Mouse (Mus musculus): ENCODE data around the gene Cdt1.
A peak's percentile ranks its signal among the peaks of the same experiment; 100 is the strongest.

Cdt1 gene

GRCm38 (mm10) chr8:122574667-122575251, 6.9 kb downstream of the Cdt1 start:
- no peak for DNase-seq

- DNase-seq, result no peak
These were observed 7.5 kb downstream of the Cdt1 start for GRCm38 (mm10) chr8:122575286-122575685.

- DNase-seq, result no peak
These were observed 8.2 kb downstream of the Cdt1 start for GRCm38 (mm10) chr8:122575735-122576647.

GRCm38 (mm10) chr8:122576648-122577022, 8.8 kb downstream of the Cdt1 start, which contains the start of gene Aprt:
TSS of gene Aprt (minus strand) at chr8:122576909.
- DNase-seq, result peak; percentile 96 to 98

GRCm38 (mm10) chr8:122577116-122577515, 9.3 kb downstream of the Cdt1 start:
- no peak for DNase-seq

GRCm38 (mm10) chr8:122579196-122579595, 11.4 kb downstream of the Cdt1 start:
- no peak for DNase-seq

GRCm38 (mm10) chr8:122580926-122581325, 13.1 kb downstream of the Cdt1 start:
- DNase-seq, result no peak

GRCm38 (mm10) chr8:122584981-122585380, 17.2 kb downstream of the Cdt1 start:
- DNase-seq, result no peak

- DNase-seq, result peak in 1 of 2 experiments; percentile 14
These were observed 17.6 kb downstream of the Cdt1 start for GRCm38 (mm10) chr8:122585411-122585891.

- no peak for DNase-seq
These were observed 18.4 kb downstream of the Cdt1 start for GRCm38 (mm10) chr8:122586171-122586570.

- DNase-seq, result no peak
These were observed 18.9 kb downstream of the Cdt1 start for GRCm38 (mm10) chr8:122586749-122587148.

GRCm38 (mm10) chr8:122593240-122593639, 25.4 kb downstream of the Cdt1 start:
- DNase-seq, result peak in 1 of 2 experiments; percentile 18

GRCm38 (mm10) chr8:122593783-122594507, 26.1 kb downstream of the Cdt1 start:
- no peak for DNase-seq

GRCm38 (mm10) chr8:122596031-122596430, 28.2 kb downstream of the Cdt1 start:
- DNase-seq, result no peak

GRCm38 (mm10) chr8:122600666-122601065, 32.9 kb downstream of the Cdt1 start:
- DNase-seq, result no peak

- DNase-seq, result no peak
These were observed 36.8 kb downstream of the Cdt1 start for GRCm38 (mm10) chr8:122604640-122605039.

GRCm38 (mm10) chr8:122605367-122605766, 37.6 kb downstream of the Cdt1 start:
- DNase-seq, result no peak

- no peak for DNase-seq
These were observed 39.0 kb downstream of the Cdt1 start for GRCm38 (mm10) chr8:122606810-122607209.

- no peak for DNase-seq
These were observed 42.4 kb downstream of the Cdt1 start for GRCm38 (mm10) chr8:122610209-122610608.

GRCm38 (mm10) chr8:122610612-122611277, 42.9 kb downstream of the Cdt1 start:
- no peak for DNase-seq

GRCm38 (mm10) chr8:122611295-122612133, 43.7 kb downstream of the Cdt1 start, which contains the start of the genes Galns and Trappc2l:
TSS of gene Galns (minus strand) at chr8:122611463.
TSS of gene Trappc2l (plus strand) at chr8:122611640.
- peak; percentile 96 to 97 for DNase-seq
